ENCODE assay signal across 25 mouse cellular contexts in the genomic region with DNA sequence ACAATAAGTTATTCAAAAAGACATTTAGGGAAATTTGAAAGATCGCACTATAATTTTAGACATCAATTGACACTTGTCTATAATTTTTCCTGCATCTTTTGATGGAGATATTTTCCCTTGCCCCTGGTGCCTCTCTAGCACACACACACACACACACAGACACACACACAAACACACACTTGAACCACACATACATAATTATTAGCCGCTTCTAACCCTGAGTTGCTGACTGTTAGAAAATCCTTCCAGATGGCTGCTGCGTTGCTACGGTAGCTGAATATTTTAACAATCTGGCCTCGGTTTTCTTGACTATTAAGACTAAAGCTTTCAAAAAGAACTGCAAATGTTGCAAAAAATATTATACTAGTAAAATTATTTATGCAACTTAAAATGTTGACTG.
DNase-seq lines count a peak whose midpoint lies in the region; ATAC-seq and TF ChIP-seq lines count a peak whose summit lies in the region.
"Had no signal": no experiment of that assay in that cellular context is flagged by ENCODE, and none has a peak within 500 bp of the region (broad histone marks: within the 10 kb centered on the region; RNA-seq: fewer than 3 reads in every experiment).

No protein-coding gene starts in this region.

- ATAC-seq in forebrain, postnatal 0 days, result peak; percentile 74
- ATAC-seq in midbrain, embryonic 14.5 days (ENCODE audit: low FRiP score, low TSS enrichment), result no peak
- no peak for ATAC-seq in granulocyte monocyte progenitor cell, adult 5-6 weeks (replicated peaks; ENCODE audit: poor library complexity, severe bottlenecking)
- ATAC-seq: CD4-positive, CD25-positive, alpha-beta regulatory T cell, adult 4 months; Patski had no signal

- no peak for TF ChIP-seq CTCF in forebrain, postnatal 0 days (IDR thresholded peaks at IDR 0.05; ENCODE audit: low read depth)

- H3K27me3 ChIP-seq in forebrain, postnatal 0 days (ENCODE audit: insufficient read depth, low read length), result no peaks in the 10 kb centered on the region
- no peaks in the 10 kb centered on the region for H3K27me3 ChIP-seq in midbrain, embryonic 14.5 days (ENCODE audit: control insufficient read depth, insufficient read depth, low read length)
- H3K27me3 ChIP-seq: embryonic facial prominence, embryonic 12.5 days; limb, embryonic 15.5 days; liver, embryonic 15.5 days; megakaryocyte, embryonic 14.5 days; Patski had no signal

- peaks cover 7% of the 10 kb centered on the region; the same call in 1 of the 2 replicates for H3K36me3 ChIP-seq in forebrain, postnatal 0 days (ENCODE audit: insufficient read depth)
- peaks cover 9% of the 10 kb centered on the region for H3K36me3 ChIP-seq in midbrain, embryonic 14.5 days (ENCODE audit: control insufficient read depth, insufficient read depth, low read length)
- H3K36me3 ChIP-seq: embryonic facial prominence, embryonic 12.5 days; limb, embryonic 15.5 days; liver, embryonic 15.5 days had no signal

- no peaks in the 10 kb centered on the region for H3K9me3 ChIP-seq in forebrain, postnatal 0 days (ENCODE audit: low read length)
- H3K9me3 ChIP-seq in midbrain, embryonic 14.5 days (ENCODE audit: control insufficient read depth, low read length), result no peaks in the 10 kb centered on the region
- H3K9me3 ChIP-seq: embryonic facial prominence, embryonic 12.5 days; limb, embryonic 15.5 days; liver, embryonic 15.5 days; megakaryocyte, embryonic 14.5 days had no signal

- H3K9ac ChIP-seq in forebrain, postnatal 0 days, result no peak overlapping the region
- no peak overlapping the region for H3K9ac ChIP-seq in midbrain, embryonic 14.5 days (replicated peaks; ENCODE audit: low read length)
- H3K9ac ChIP-seq: embryonic facial prominence, embryonic 12.5 days; limb, embryonic 15.5 days; liver, embryonic 15.5 days had no signal

- H3K4me1 ChIP-seq in forebrain, postnatal 0 days (ENCODE audit: insufficient read depth), result peaks cover 9% of the 10 kb centered on the region; the same call in 1 of the 2 replicates
- 0 out of 2 replicates have a peak, but pooled peaks cover 2% of the 10 kb centered on the region for H3K4me1 ChIP-seq in midbrain, embryonic 14.5 days (ENCODE audit: control insufficient read depth, insufficient read depth, low read length)
- H3K4me1 ChIP-seq: embryonic facial prominence, embryonic 12.5 days; limb, embryonic 15.5 days; liver, embryonic 15.5 days had no signal

- 0 out of 2 replicates have a peak overlapping the region, but pooled peaks have one; percentile 5 for H3K27ac ChIP-seq in forebrain, postnatal 0 days (ENCODE audit: low read depth, low read length)
- H3K27ac ChIP-seq in midbrain, embryonic 14.5 days (replicated peaks; ENCODE audit: low read depth, low read length), result no peak overlapping the region
- H3K27ac ChIP-seq: embryonic facial prominence, embryonic 12.5 days; limb, embryonic 15.5 days; liver, embryonic 15.5 days had no signal

- 22% methylated on average over 5 of the region's 5 CpGs for WGBS in forebrain, postnatal 0 days
- WGBS in midbrain, embryonic 14.5 days, result 31% methylated on average over 5 of the region's 5 CpGs

- no peak overlapping the region for H3K4me2 ChIP-seq in forebrain, postnatal 0 days (ENCODE audit: low read depth)
- no peak overlapping the region for H3K4me2 ChIP-seq in midbrain, embryonic 14.5 days (ENCODE audit: low read length)
- H3K4me2 ChIP-seq: embryonic facial prominence, embryonic 12.5 days; limb, embryonic 15.5 days; liver, embryonic 15.5 days had no signal

- DNase-seq in cerebellum, postnatal 10 days, result peak; percentile 25 to 44
- no peak for DNase-seq in cerebellum, adult 8-10 months
- peak; percentile 51 for DNase-seq in layer of hippocampus, adult 11-12 months (ENCODE audit: low spot score)
- DNase-seq in layer of hippocampus, postnatal 10 days (ENCODE audit: low spot score in 2 of 2), result no peak
- DNase-seq in forebrain, postnatal 0 days, result peak; percentile 61
- DNase-seq in midbrain, embryonic 14.5 days, result peak; percentile 54
- no peak for DNase-seq in spleen, postnatal 4 days (ENCODE audit: low spot score in 2 of 2)
- DNase-seq: adrenal gland, adult 8-10 months; cerebellum, adult 11 months; gastrocnemius, postnatal 10 days; heart, adult 18-20 months; heart, postnatal 36 days; kidney, adult 11 months; kidney, postnatal 10 days; right cerebral cortex, postnatal 14 days; thymus, adult 2 months had no signal

- H3K4me3 ChIP-seq in forebrain, postnatal 0 days (ENCODE audit: low read depth, low read length), result no peak overlapping the region
- H3K4me3 ChIP-seq in midbrain, embryonic 14.5 days (replicated peaks; ENCODE audit: low read depth, low read length), result no peak overlapping the region
- H3K4me3 ChIP-seq: embryonic facial prominence, embryonic 12.5 days; erythroblast, embryonic 14.5 days; limb, embryonic 15.5 days; liver, embryonic 15.5 days; megakaryocyte, embryonic 14.5 days; myocyte had no signal

Comparison
In these comparisons a context has a peak if more than half of its experiments do, and no peak if none do; other contexts are left out.
1. DNase-seq: peak in cerebellum, postnatal 10 days (2 of 2), layer of hippocampus, adult 11-12 months (single experiment), forebrain, postnatal 0 days (single experiment) and midbrain, embryonic 14.5 days (single experiment); none in cerebellum, adult 8-10 months (single experiment), layer of hippocampus, postnatal 10 days (0 of 2) and spleen, postnatal 4 days (0 of 2).